In the genomic region with DNA sequence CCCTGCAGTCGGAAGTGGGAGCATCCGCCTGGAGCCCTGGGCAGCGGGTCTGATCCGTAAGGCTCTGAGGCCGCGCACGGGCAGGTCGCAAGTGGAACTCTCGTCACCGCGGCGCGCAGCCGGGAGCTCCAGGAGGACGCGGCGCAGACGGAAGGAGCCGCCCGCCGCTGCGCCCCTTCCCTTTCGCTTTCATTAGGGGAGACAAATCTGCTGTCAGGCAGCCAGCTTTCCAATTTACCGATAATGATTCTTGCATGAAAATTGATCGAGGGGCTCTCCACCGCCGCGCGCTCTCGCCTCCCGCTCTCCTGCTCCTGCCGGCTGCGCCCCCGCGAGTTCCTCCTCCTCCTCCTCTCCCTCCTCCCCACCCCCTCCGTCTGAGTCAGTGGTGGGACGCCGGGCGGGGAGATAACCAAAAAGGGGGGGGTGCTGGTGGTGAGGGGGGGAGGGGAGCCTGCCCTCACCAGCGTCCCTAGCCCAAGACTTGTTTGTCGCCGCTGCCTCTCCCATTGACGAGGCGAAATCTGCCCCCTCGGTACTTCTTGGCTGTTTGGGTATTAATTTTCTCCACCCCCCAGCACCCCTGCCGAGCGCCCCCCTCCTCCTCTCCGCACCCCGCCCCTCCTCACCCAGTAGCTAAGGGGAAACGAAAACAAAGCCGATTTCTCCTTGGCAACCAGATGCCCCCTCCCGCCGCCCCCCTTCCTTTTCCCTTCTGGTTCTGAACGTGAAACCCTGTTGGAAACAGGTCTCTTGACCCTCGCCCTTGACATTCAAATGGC, we compare ENCODE assay signal across 8 mouse cellular contexts.
DNase-seq lines count a peak whose midpoint lies in the region; ATAC-seq lines count a peak whose summit lies in the region.

No protein-coding gene starts in this region.

- peak overlapping the region; percentile 100 for H3K27ac ChIP-seq in forebrain, embryonic 16.5 days (ENCODE audit: low read length)
- peak overlapping the region; percentile 100 for H3K27ac ChIP-seq in hindbrain, embryonic 13.5 days

- no peaks in the 10 kb centered on the region for H3K9me3 ChIP-seq in forebrain, embryonic 16.5 days (ENCODE audit: control insufficient read depth, low read length)
- no peaks in the 10 kb centered on the region for H3K9me3 ChIP-seq in hindbrain, embryonic 13.5 days

- WGBS in forebrain, embryonic 16.5 days, result under 1% methylated on average over 49 of the region's 55 CpGs
- WGBS in hindbrain, embryonic 13.5 days, result under 1% methylated on average over 53 of the region's 55 CpGs

- peaks cover 68% of the 10 kb centered on the region for H3K4me1 ChIP-seq in forebrain, embryonic 16.5 days (replicated peaks; ENCODE audit: control insufficient read depth, insufficient read depth, low read length)
- H3K4me1 ChIP-seq in hindbrain, embryonic 13.5 days (replicated peaks), result peaks cover 79% of the 10 kb centered on the region

- peak overlapping the region; percentile 98 for H3K9ac ChIP-seq in forebrain, embryonic 16.5 days (replicated peaks; ENCODE audit: low read depth, low read length)
- peak overlapping the region; percentile 98 for H3K9ac ChIP-seq in hindbrain, embryonic 13.5 days

- H3K36me3 ChIP-seq in forebrain, embryonic 16.5 days (ENCODE audit: control insufficient read depth, insufficient read depth), result no peaks in the 10 kb centered on the region
- no peaks in the 10 kb centered on the region for H3K36me3 ChIP-seq in hindbrain, embryonic 13.5 days

- peak; percentile 51 for ATAC-seq in forebrain, embryonic 16.5 days
- ATAC-seq in hindbrain, embryonic 13.5 days (ENCODE audit: low FRiP score), result peak; percentile 59

- H3K27me3 ChIP-seq in forebrain, embryonic 16.5 days (replicated peaks; ENCODE audit: control insufficient read depth, insufficient read depth, low read length), result no peaks in the 10 kb centered on the region
- H3K27me3 ChIP-seq in hindbrain, embryonic 13.5 days, result no peaks in the 10 kb centered on the region

- DNase-seq in R1 (ENCODE audit: low read depth, low spot score), result peak; percentile 95
- DNase-seq in cerebellum, adult 18-20 months, result peak; percentile 65 to 76
- peak; percentile 61 to 63 for DNase-seq in left cerebral cortex, adult 8-10 months (ENCODE audit: low spot score in 2 of 2)
- peak; percentile 76 to 84 for DNase-seq in lung, postnatal 4 days
- peak; percentile 84 to 85 for DNase-seq in right cerebral cortex, postnatal 10 days (ENCODE audit: low spot score in 2 of 2)
- DNase-seq in yolk sac, embryonic 10.5 days (ENCODE audit: low spot score), result peak; percentile 81

- peak overlapping the region; percentile 86 for H3K4me3 ChIP-seq in forebrain, embryonic 16.5 days (replicated peaks; ENCODE audit: low read length)
- H3K4me3 ChIP-seq in hindbrain, embryonic 13.5 days, result peak overlapping the region; percentile 91

- H3K4me2 ChIP-seq in forebrain, embryonic 16.5 days (ENCODE audit: low read length), result peak overlapping the region; percentile 95
- peak overlapping the region; percentile 94 for H3K4me2 ChIP-seq in hindbrain, embryonic 13.5 days

Comparison
In these comparisons a context has a peak if more than half of its experiments do, and no peak if none do; other contexts are left out.
1. Peak in every context shown above with its lines: DNase-seq, ATAC-seq, H3K4me3 ChIP-seq and H3K27ac ChIP-seq.